Mouse (Mus musculus) E14TG2a.4 (cell line): Measurements from ENCODE around the gene Pxylp1.

Source experiments
- CTCF ChIP-seq: conservative IDR thresholded peaks from 2 replicates; pipeline ENCODE4 v1.5.1; 2014; ENCODE audit warnings: low read length
- NANOG ChIP-seq: IDR thresholded peaks from 2 replicates; pipeline ENCODE4 v1.6.1; 2014; ENCODE audit warnings: borderline replicate concordance, low read length, mixed read lengths
- POU5F1 ChIP-seq: IDR thresholded peaks from 2 replicates; pipeline ENCODE4 v1.6.1; 2014; ENCODE audit warnings: low read length, borderline replicate concordance

- TF ChIP-seq CTCF (no peak), NANOG (no peak), POU5F1 (no peak)
Observed at GRCm38 (mm10) chr9:96860380-96861091, 31.9 kb downstream of the Pxylp1 start.
